Mouse (Mus musculus) layer of hippocampus, adult 2 months (tissue): Measurements from ENCODE around the gene Gm20390. TPM values are rescaled to one million over a fixed set of nuclear protein-coding genes. Genes with fewer than 3 reads are reported as not detected.
"Not testable (repeated sequence)": the region's sequence is repeated elsewhere in the genome, so short reads cannot be mapped to it uniquely, and the experiment has no call there.

Experiments
- DNase-seq, 2 experiments: peaks; one replicate each; pipeline ENCODE4 v3.0.0; 2022; ENCODE audit warnings: low spot score in 2 of 2
- H3K27ac ChIP-seq: fragments of 200-600 bp; 2 replicates; pipeline ENCODE4 v1.8.1; 2022
- H3K4me3 ChIP-seq: fragments of 200-600 bp; 2 replicates; pipeline ENCODE4 v1.8.1; 2022; ENCODE audit warnings: mild to moderate bottlenecking
- CTCF ChIP-seq: fragments of 200-600 bp; conservative IDR thresholded peaks from 2 replicates; pipeline ENCODE4 v1.8.1; 2022; ENCODE audit warnings: antibody characterized with exemption, mild to moderate bottlenecking, moderate library complexity
- total RNA-seq, 2 experiments: library from RNA; stranded (reverse); gene quantifications; 2 replicates each; pipeline ENCODE4 v1.2.3; 2021

Gene Gm20390
- total RNA-seq, 2 experiments from 2014 or later = 96.8 to 111 TPM

DNA sequence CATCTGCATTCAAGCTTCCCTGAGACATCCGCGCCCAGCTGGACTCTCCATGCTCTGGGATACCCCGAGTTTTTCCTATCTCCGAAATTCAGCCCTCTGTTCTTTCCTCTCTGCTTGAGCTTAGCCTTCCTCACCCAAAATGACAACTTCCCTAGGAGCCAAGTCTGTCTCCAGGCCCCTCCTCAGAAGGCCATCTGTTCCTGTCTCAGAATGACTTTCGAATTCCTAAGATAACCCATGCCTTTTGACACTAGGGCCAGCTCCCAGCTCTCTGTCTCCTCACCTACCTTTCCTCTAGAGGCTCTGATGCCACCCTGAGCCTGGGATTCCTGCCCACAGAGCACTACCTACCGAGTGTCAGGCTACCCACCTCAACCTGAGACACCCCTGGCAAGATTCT, 11.9 kb downstream of the Gm20390 start, which contains the start of gene Nme2:
Gene Nme2 (minus strand): TSS at position 101 of the 400 bp plus-strand sequence.
- no peak for TF ChIP-seq CTCF
- DNase-seq = no peak

DNA sequence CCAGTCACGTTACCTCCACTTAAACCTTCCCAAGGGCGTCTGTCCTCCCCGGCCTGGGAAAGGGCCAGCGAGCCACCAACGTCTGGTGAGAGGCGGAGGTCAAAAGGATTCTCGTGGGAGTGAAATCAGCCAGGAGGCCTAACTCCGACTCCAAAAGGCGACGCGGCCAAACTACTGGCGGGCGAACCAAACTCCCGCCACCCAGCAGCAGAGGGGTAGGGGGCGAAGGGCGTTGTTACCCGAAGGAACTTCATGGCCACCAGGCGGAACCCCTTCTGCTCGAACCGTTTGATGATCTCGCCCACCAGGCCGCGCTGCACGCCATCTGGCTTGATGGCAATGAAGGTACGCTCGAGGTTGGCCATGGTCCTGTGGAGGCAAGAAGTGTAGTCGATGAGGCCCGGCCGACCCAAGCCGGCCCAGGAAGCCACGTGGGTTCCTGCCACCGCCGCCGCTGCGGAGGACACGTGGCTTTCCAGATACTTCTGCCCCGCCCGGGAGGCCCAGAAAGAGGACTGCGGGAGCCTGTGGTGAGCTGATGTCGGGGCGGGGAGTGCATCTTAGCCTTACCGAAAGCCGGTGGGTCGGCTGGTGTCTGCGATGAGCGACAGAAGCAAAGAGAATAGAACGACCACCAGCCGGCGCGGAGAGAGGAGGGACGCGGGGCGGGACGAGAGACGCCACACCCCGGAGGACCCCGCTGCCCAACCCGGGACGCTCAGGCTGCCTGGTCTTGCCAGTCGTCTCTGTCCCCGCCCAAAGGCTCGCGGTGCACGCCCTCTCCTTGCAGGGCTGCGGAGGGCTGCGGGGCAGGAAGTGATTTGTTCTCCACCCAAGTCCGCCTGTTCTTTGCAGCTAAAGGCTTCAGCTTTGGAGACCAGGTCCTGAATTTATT, 12.6 kb downstream of the Gm20390 start:
- peak overlapping the region; percentile 92 for H3K27ac ChIP-seq
- DNase-seq = peak; percentile 87 to 92
- H3K4me3 ChIP-seq = peak overlapping the region; percentile 87
- peak; percentile 49 for TF ChIP-seq CTCF

More for the DNA sequence above, 11.9 kb downstream of the Gm20390 start, which contains the start of gene Nme2:
- Histone ChIP-seq H3K4me3 (peak within 1 kb of the TSS; percentile 87), H3K27ac (peak within 1 kb of the TSS; percentile 92)

DNA sequence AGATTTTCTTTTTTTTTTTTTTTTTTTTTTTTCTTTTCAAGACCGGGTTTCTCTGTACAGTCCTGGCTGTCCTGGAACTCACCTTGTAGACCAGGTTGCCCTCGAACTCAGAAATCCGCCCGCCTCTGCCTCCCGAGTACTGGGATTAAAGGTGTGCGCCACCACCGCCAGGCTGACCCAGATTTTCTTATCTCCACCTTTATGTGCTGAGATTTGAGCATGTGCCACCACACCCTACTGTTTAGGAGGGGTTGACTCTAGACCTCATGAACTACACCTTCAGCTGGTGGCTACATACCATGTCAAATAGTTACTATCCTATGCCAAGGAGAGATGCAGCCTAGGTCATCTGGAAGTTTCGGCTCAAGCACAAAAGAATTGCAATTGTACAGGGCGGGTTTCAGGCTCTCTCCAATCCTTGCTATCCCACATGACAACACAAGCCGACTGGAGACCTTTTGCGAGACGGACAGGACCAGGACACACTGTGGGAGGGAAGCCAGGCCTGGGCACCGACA, 13.3 kb downstream of the Gm20390 start:
- no peak for DNase-seq
- Histone ChIP-seq H3K4me3 (peak overlapping the region; percentile 87), H3K27ac (peak overlapping the region; percentile 92)
- no peak for TF ChIP-seq CTCF

DNA sequence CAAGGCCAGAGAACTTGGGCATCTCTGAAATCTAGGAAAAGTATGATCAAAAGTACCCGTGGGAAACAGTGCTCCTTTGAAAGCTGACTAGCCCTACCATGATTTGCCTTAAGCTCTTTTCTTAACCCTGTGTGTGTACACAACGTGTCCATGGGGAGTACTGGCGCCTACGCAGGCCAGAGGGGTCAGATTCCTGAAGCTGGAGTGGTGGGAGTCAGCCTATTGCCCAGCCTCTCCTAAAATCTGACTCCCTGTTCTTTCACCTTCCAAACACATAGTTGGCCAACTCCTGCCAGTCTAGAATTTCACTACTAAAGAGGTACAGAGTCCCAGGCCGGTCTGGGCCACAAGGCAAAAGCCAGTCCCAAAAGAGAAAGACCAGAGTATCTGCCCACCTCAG, 15.7 kb downstream of the Gm20390 start:
- no peak for DNase-seq
- H3K27ac ChIP-seq = no peak overlapping the region
- no peak for TF ChIP-seq CTCF

DNA sequence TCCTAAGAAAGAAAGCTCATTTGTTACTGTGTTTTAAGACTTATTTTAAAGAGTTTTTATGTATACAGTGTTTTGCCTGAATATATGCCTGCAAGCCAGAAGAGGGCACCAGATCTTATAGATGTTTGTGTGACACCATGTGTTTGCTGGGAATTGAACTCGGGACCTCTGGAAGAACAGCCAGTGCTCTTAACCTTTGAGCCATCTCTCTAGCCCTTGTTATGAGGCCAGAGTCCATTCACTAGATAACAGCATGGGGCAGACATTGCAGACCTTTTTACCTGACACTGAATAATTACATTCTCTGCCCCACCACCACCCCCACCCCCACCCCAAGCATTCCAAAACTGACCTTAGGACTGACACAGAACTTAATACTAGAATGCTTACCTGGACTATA, 18.0 kb downstream of the Gm20390 start:
- H3K4me3 ChIP-seq = no peak overlapping the region
- TF ChIP-seq CTCF = peak; percentile 47
- DNase-seq = no peak

More for the DNA sequence above, 15.7 kb downstream of the Gm20390 start:
- H3K4me3 ChIP-seq = no peak overlapping the region

DNA sequence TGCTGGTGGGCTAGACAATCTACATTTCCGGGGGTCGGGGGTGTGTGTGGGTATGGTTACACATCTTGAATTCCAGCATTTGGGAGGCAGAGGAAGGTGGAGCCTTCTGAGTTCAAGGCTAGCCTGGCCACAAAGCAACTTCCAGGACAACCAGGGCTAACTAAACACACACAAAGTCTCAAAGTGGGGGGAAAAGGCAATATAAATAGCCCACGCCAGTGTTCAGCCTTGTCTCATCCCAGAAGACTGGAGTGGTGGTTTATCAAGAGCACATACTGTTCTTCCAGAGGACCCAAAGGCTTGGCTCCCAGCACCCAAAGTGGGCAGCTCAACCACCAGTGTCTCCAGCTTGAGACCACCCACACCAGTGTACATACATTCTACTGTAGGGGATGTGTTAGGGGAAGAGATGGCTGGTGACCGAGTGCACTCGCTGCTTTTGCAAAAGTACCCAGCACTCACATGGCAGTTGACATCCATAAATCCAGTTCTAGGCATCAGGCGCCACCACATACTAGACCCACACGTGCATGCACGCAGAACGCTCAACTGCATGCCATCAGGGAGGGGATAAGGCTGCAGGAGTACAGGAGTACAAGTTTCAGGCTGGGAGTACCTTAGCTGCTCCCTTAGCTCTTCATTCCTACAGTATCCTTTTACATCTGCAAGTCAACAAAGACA, 19.1 kb downstream of the Gm20390 start:
- H3K27ac ChIP-seq = no peak overlapping the region
- no peak for DNase-seq
- no peak for TF ChIP-seq CTCF
- no peak overlapping the region for H3K4me3 ChIP-seq

More for the DNA sequence above, 18.0 kb downstream of the Gm20390 start:
- H3K27ac ChIP-seq = no peak overlapping the region

DNA sequence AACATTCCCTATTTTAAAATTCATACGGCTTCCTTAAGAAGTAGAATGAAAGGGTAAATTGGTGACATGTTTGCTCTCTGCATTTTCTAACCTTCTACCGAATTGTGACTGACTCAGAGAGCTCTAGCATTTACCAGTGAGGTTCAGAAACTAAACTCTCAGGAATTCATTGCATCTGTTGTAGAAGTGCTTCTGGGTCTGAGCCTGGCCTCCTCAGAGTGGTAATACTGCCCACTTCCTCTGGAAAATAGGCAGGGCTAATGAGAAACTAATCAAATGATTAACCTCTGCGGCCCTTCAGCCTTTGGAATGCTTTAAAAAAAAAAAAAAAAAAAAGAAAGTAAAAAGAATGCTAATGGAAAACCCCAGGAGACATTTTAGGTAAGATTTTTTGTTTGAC, 23.1 kb downstream of the Gm20390 start:
- TF ChIP-seq CTCF = no peak
- no peak overlapping the region for H3K4me3 ChIP-seq
- no peak overlapping the region for H3K27ac ChIP-seq

DNA sequence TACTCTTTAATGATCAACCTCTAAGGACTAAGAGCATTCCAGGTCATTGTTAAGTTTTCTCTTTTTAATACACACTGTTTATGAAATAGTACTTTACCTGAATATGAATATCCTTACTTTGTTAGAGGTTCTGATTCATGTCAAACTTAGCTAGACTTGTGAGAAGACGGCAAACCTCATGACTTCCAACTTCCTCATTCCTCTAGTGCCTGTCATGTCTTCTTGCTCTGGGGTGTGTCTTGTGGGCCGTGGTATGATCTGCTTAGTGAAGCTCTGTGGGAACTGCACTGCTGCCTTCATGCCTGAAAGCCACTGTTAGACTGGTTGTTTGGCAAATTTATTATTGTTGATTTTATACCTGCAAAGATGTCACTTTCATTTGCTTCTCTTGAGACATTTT, 27.2 kb downstream of the Gm20390 start:
- no peak for DNase-seq
- TF ChIP-seq CTCF = no peak
- no peak overlapping the region for H3K27ac ChIP-seq
- H3K4me3 ChIP-seq = no peak overlapping the region

More for the DNA sequence above, 23.1 kb downstream of the Gm20390 start:
- DNase-seq = no peak

GRCm38 (mm10) chr11:93929106-93929505, 39.0 kb downstream of the Gm20390 start:
- no peak overlapping the region for H3K27ac ChIP-seq
- no peak overlapping the region for H3K4me3 ChIP-seq
- no peak for DNase-seq
- peak; percentile 65 for TF ChIP-seq CTCF

GRCm38 (mm10) chr11:93915019-93915418, 53.1 kb downstream of the Gm20390 start:
- not testable (repeated sequence) for H3K27ac ChIP-seq, DNase-seq, H3K4me3 ChIP-seq

- H3K4me3 ChIP-seq = no peak overlapping the region
- H3K27ac ChIP-seq = no peak overlapping the region
- no peak for TF ChIP-seq CTCF
- DNase-seq = no peak
Measured at GRCm38 (mm10) chr11:93911603-93912002, 56.5 kb downstream of the Gm20390 start.

DNA sequence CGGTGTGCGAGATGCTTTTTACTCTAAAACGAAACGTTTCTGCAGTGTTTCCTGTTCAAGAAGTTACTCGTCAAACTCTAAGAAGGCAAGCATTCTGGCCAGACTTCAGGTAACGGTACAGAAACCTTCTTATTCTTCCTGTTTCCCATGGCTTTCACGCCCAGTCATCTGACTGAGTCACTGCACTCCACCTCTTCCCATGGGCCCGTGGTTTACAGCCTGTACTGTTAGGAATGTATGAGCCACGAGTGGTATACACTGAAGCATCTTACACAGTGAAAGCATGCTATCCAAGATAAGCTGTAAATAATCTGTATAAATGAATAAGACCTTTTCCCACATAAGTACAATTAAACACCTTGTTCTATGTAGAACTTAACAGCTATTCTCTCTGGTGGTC, 59.3 kb downstream of the Gm20390 start:
- no peak overlapping the region for H3K4me3 ChIP-seq
- no peak for DNase-seq
- no peak overlapping the region for H3K27ac ChIP-seq
- no peak for TF ChIP-seq CTCF

GRCm38 (mm10) chr11:93907839-93908238, 60.3 kb downstream of the Gm20390 start:
- H3K27ac ChIP-seq = 0 out of 2 replicates have a peak overlapping the region, but pooled peaks have one; percentile 2
- no peak for DNase-seq
- H3K4me3 ChIP-seq = no peak overlapping the region
- TF ChIP-seq CTCF = no peak
